Mouse (Mus musculus): ENCODE data around the gene Rap1gds1.

Rap1gds1 gene

GRCm38 (mm10) chr3:138880999-138881724 lies 193.8 kb downstream of the Rap1gds1 start:
- DNase-seq (ENCODE audit: low spot score in 2 of 2), result no peak

GRCm38 (mm10) chr3:138877741-138878140 lies 197.3 kb downstream of the Rap1gds1 start:
- no peak for DNase-seq (ENCODE audit: low spot score in 2 of 2)

- no peak for DNase-seq (ENCODE audit: low spot score in 2 of 2)
Observed at GRCm38 (mm10) chr3:138876931-138877361, 198.1 kb downstream of the Rap1gds1 start.

DNA sequence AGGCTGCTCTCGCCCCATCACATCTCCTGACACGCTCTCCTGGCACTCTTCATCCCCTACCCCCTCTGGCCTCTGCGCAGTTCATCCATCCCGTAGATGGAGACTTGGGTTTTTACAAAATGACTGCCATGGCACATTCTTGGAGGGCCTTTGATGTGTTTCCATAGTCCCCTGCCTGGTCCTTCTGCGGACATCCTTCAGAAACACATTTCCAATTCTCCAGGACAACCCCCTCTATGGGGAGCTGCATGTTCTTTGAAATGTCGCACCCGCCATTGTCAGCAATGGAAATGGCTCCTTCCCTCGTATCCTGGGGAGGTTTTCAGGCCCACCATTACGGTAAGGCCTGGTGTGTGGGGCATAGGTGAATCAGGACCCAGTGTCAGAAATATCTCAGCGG lies 198.6 kb downstream of the Rap1gds1 start:
- DNase-seq (ENCODE audit: low spot score in 2 of 2), result no peak

GRCm38 (mm10) chr3:138875936-138876335 lies 199.1 kb downstream of the Rap1gds1 start:
- DNase-seq (ENCODE audit: low spot score in 2 of 2), result no peak

Data from urinary bladder, postnatal 4 days (tissue).